In the genomic region with DNA sequence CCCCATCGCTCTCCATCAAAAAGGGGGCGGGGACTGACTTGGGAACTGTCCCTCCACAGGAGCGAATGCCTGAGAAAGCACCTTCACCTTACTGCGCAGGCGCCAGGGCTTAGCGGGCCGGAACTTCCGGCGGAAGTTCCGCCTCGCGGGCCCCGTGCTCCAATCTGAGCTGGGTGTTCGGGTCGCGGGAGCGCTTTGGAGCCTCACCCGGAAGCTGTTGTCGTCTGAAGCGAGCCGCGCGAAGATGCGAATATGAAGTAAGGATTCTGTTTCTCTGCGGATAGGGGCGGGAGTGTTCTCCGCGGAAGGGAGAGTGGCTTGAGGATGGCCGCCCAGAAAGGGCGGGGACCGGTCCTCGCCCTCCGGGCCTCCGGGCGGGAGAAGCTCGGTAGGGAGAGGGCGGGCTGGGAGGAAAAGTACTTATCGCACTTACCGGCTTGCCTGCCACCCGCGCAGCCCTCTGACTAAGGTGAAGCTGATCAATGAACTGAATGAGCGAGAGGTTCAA, we compare ENCODE assay signal across 8 mouse cellular contexts. TPM values are rescaled to one million over a fixed set of nuclear protein-coding genes. Genes with fewer than 3 reads are reported as not detected.
DNase-seq lines count a peak whose midpoint lies in the region; ATAC-seq and TF ChIP-seq lines count a peak whose summit lies in the region.

A gene (plus strand): TSS at position 141 of the 508 bp plus-strand sequence.

- no peaks in the 10 kb centered on the region for H3K9me3 ChIP-seq in hindbrain, embryonic 13.5 days

- H3K4me3 ChIP-seq in hindbrain, embryonic 13.5 days, result peak within 1 kb of the TSS; percentile 55

- peak; percentile 88 for ATAC-seq in Patski
- peak; percentile 98 for ATAC-seq in hindbrain, embryonic 13.5 days (ENCODE audit: low FRiP score)

- H3K27ac ChIP-seq in hindbrain, embryonic 13.5 days, result no peak within 1 kb of the TSS

- H3K4me1 ChIP-seq in hindbrain, embryonic 13.5 days (replicated peaks), result peaks cover 7% of the 10 kb centered on the region

- in situ Hi-C loops in Patski (cut with MboI; ENCODE audit: low pct_unique_long_range_greater_than_20kb), result loop anchor here (25.0 kb wide), 1 partner anchor 592 kb away; a partner anchor contains a TSS

- CTCF ChIA-PET in Patski (lab: Charles Lee), result no interaction called here

- POLR2A ChIA-PET in Patski (lab: Charles Lee), result no interaction called here

- TF ChIP-seq CTCF in Patski (IDR thresholded peaks at IDR 0.05), result no peak

- 14% methylated on average over 38 of the region's 42 CpGs for WGBS in hindbrain, embryonic 13.5 days

- peak within 1 kb of the TSS; percentile 66 for H3K9ac ChIP-seq in hindbrain, embryonic 13.5 days

- peak; percentile 31 for DNase-seq in Patski (ENCODE audit: low read depth, low spot score)
- DNase-seq in cerebellum, postnatal 14 days, result peak; percentile 92 to 93
- DNase-seq in frontal cortex, postnatal 14 days (ENCODE audit: low spot score in 2 of 2), result peak; percentile 83 to 87
- peak; percentile 73 to 80 for DNase-seq in layer of hippocampus, postnatal 25 days (ENCODE audit: extremely low spot score in 1 of 2, low spot score in 1 of 2)
- DNase-seq in lung, postnatal 25 days (ENCODE audit: low spot score), result peak; percentile 90
- DNase-seq in retina, embryonic 14.5 days (ENCODE audit: low spot score), result peak; percentile 93
- DNase-seq in thymus, postnatal 4 days, result peak; percentile 91

- peaks cover 21% of the 10 kb centered on the region for H3K27me3 ChIP-seq in Patski
- H3K27me3 ChIP-seq in hindbrain, embryonic 13.5 days, result no peaks in the 10 kb centered on the region

- peaks cover 8% of the 10 kb centered on the region; the same call in 1 of the 2 replicates for H3K36me3 ChIP-seq in hindbrain, embryonic 13.5 days

- peak within 1 kb of the TSS; percentile 58 for H3K4me2 ChIP-seq in hindbrain, embryonic 13.5 days

RNA-seq across cellular contexts. Expression of the gene that starts here (rescaled TPM):
- polyA plus RNA-seq in Patski (2021), result 6.8 TPM
- polyA plus RNA-seq in hindbrain, embryonic 13.5 days (2015; fragmentation: Nextera tagmentation; extraction: Ambion mirVana), result 23.6 and 27.2 TPM in 2 replicates
- 1 to 10 TPM; 4.2 to 5.1 TPM for total RNA-seq in layer of hippocampus, postnatal 25 days (2021)

Comparison
In these comparisons a context has a peak if more than half of its experiments do, and no peak if none do; other contexts are left out.
1. DNase-seq: peak in every context shown above with its lines; median percentile 93 in retina, embryonic 14.5 days; 92 in cerebellum, postnatal 14 days; 91 in thymus, postnatal 4 days; 90 in lung, postnatal 25 days; 85 in frontal cortex, postnatal 14 days; 76 in layer of hippocampus, postnatal 25 days; 31 in Patski.